Mouse (Mus musculus): Measurements from ENCODE around the gene Qser1. TPM values are rescaled to one million over a fixed set of nuclear protein-coding genes. Genes with fewer than 3 reads are reported as not detected.

Gene Qser1
- polyA plus RNA-seq, 1 experiment from 2014 or later, result 6.9 TPM

DNA sequence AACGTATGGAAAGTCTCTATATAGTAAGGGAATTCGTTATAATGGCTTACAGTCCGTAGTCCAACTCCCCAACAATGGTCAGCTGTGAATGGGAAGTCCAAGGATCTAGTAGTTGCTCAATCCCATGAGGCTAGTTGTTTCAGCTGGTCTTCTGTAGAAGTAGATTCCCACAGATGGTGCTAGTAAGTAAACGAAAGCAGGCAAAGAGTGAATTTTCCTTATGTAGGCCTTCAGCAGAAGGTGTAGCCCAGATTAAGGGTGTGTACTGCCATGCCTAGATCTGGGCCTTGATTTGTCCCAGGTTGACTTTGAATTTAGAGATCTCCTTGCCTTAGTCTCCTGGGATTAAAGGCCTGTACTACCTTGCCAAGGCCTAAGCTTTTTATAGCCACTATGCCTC lies 100.3 kb downstream of the Qser1 start, which contains the start of gene Pin1rt1:
Pin1rt1 (minus strand) TSS at position 101 of the 400 bp plus-strand sequence.
- Histone ChIP-seq H3K4me2 (ENCODE audit: low read length) (no peak within 1 kb of the TSS), H3K4me3 (replicated peaks; ENCODE audit: low read depth, low read length) (no peak within 1 kb of the TSS), H3K27me3 (ENCODE audit: insufficient read depth, low read length) (no peaks in the 10 kb centered on the region), H3K36me3 (ENCODE audit: insufficient read depth, low read length) (no peaks in the 10 kb centered on the region), H3K9ac (ENCODE audit: low read depth, low read length) (no peak within 1 kb of the TSS), H3K27ac (no peak within 1 kb of the TSS), H3K4me1 (replicated peaks; ENCODE audit: insufficient read depth, low read length) (no peaks in the 10 kb centered on the region), H3K9me3 (replicated peaks; ENCODE audit: low read length) (no peaks in the 10 kb centered on the region)
- TF ChIP-seq CTCF (IDR thresholded peaks at IDR 0.05; ENCODE audit: low read depth), result no peak
- DNase-seq (ENCODE audit: low spot score) (no peak), ATAC-seq (replicated peaks; ENCODE audit: low FRiP score, low read depth) (no peak)
- 98% methylated on average over 4 of the region's 4 CpGs for WGBS

DNA sequence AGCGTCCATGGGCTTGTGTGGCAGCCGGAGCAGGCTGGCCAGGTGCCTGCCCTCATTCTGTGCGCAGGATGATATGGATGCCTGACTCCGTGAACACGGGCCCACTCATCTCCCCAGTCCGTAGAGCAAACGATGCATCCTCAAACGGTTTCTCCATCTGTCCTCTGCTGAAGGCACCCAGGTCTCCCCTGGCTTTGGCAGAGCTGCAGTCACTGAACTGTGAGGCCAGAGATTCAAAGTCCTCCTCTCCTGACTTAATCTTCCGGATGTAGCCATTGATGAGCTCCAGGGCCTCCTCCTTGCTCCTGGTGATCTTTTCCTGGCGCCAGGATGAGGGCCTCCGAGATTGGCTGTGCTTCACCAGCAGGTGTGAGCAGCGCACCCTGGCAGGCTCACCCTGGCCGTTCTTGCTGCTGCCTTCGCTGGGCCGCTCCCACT lies 102.3 kb downstream of the Qser1 start:
- ATAC-seq (replicated peaks; ENCODE audit: low FRiP score, low read depth) (no peak), DNase-seq (ENCODE audit: low spot score) (no peak)
- Histone ChIP-seq H3K4me2 (ENCODE audit: low read length) (no peak overlapping the region), H3K9ac (ENCODE audit: low read depth, low read length) (no peak overlapping the region), H3K4me1 (replicated peaks; ENCODE audit: insufficient read depth, low read length) (no peaks in the 10 kb centered on the region), H3K4me3 (replicated peaks; ENCODE audit: low read depth, low read length) (no peak overlapping the region), H3K27ac (no peak overlapping the region), H3K9me3 (replicated peaks; ENCODE audit: low read length) (no peaks in the 10 kb centered on the region), H3K27me3 (ENCODE audit: insufficient read depth, low read length) (no peaks in the 10 kb centered on the region), H3K36me3 (ENCODE audit: insufficient read depth, low read length) (no peaks in the 10 kb centered on the region)
- 34% methylated on average over 15 of the region's 15 CpGs for WGBS
- TF ChIP-seq CTCF (IDR thresholded peaks at IDR 0.05; ENCODE audit: low read depth), result no peak

DNA sequence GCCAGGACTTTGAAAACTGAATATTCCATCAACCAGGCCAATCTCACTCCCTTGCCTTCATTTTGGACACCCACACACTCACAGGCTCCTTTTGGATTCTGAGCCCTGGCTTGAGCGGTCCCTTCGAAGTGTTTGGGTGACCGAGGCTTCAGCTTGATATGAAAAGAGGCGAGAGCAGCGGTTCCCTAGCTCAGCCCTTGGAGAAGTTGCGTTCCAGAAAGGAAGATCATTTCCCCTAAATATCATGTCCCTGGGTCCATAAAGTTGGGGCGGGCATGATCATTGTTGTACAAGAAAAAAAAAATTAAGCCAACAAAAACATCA lies 104.1 kb downstream of the Qser1 start:
- H3K27ac ChIP-seq, result peak overlapping the region; percentile 87
- H3K27me3 ChIP-seq (ENCODE audit: insufficient read depth, low read length), result no peaks in the 10 kb centered on the region
- TF ChIP-seq CTCF (IDR thresholded peaks at IDR 0.05; ENCODE audit: low read depth), result no peak
- H3K4me2 ChIP-seq (ENCODE audit: low read length), result peak overlapping the region; percentile 80
- H3K4me3 ChIP-seq (replicated peaks; ENCODE audit: low read depth, low read length), result peak overlapping the region; percentile 88
- DNase-seq (ENCODE audit: low spot score) (peak; percentile 69), ATAC-seq (replicated peaks; ENCODE audit: low FRiP score, low read depth) (no peak; the same call in 1 of the 2 replicates)
- no peaks in the 10 kb centered on the region for H3K9me3 ChIP-seq (replicated peaks; ENCODE audit: low read length)
- H3K9ac ChIP-seq (ENCODE audit: low read depth, low read length), result peak overlapping the region; percentile 81
- WGBS, result under 1% methylated on average over 7 of the region's 7 CpGs
- no peaks in the 10 kb centered on the region for H3K4me1 ChIP-seq (replicated peaks; ENCODE audit: insufficient read depth, low read length)
- H3K36me3 ChIP-seq (ENCODE audit: insufficient read depth, low read length), result peaks cover 2% of the 10 kb centered on the region; the same call in 1 of the 2 replicates

DNA sequence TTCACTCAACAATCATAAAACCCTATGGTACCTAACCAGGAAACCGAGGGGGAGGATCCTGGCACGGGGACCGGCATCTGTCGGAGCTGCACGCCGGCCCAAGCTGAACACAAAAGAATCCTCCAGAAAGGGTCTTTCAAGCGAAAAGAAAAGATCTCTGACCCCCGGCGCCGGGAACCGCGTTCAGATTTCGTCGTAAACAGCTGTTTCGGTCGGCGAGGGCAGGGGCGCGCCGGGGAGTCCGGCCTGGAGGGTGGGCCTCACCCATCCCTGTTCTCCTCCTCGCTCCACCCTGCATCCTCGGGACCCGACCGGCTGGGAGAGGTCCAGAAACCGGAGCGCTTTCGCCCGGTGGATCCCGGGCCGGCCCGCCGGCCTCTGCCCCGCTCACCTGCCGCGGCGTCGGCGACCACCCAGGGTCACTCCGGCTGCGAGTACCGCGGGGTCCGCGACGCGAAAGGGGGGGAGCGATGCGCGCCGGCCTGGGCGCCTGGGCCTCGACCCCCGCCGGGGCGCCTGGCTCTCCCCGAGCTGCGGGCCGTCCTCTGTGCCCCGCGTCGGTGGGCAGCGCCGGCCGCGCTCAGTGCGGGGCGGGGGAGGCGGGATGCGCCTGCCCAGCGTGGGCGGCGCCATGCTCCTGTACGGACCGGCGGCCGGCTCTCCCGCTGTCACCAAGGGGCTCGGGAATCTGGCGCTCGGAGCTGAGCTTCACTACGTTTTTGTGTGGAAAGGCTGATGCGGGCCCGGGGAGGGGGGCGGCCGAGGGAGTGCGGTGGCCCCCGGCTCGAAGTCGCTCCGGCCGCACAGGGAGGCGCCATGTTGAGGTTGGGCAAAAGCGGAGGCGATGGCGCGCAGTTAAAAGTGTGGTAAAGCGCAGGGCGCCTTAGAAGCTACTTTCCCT lies 104.7 kb downstream of the Qser1 start, which contains the start of gene Tcp11l1:
Tcp11l1 (minus strand) TSS at position 585 of the 901 bp plus-strand sequence.
- peak within 1 kb of the TSS; percentile 81 for H3K9ac ChIP-seq (ENCODE audit: low read depth, low read length)
- H3K4me3 ChIP-seq (replicated peaks; ENCODE audit: low read depth, low read length), result peak within 1 kb of the TSS; percentile 88
- no peaks in the 10 kb centered on the region for H3K27me3 ChIP-seq (ENCODE audit: insufficient read depth, low read length)
- H3K4me1 ChIP-seq (replicated peaks; ENCODE audit: insufficient read depth, low read length), result no peaks in the 10 kb centered on the region
- WGBS, result under 1% methylated on average over 84 of the region's 99 CpGs
- peak within 1 kb of the TSS; percentile 87 for H3K27ac ChIP-seq
- H3K36me3 ChIP-seq (ENCODE audit: insufficient read depth, low read length), result peaks cover 2% of the 10 kb centered on the region; the same call in 1 of the 2 replicates
- DNase-seq (ENCODE audit: low spot score), result peak; percentile 47
- peak; percentile 87 for ATAC-seq (replicated peaks; ENCODE audit: low FRiP score, low read depth)
- peak within 1 kb of the TSS; percentile 80 for H3K4me2 ChIP-seq (ENCODE audit: low read length)
- TF ChIP-seq CTCF (IDR thresholded peaks at IDR 0.05; ENCODE audit: low read depth), result no peak
- H3K9me3 ChIP-seq (replicated peaks; ENCODE audit: low read length), result no peaks in the 10 kb centered on the region

DNA sequence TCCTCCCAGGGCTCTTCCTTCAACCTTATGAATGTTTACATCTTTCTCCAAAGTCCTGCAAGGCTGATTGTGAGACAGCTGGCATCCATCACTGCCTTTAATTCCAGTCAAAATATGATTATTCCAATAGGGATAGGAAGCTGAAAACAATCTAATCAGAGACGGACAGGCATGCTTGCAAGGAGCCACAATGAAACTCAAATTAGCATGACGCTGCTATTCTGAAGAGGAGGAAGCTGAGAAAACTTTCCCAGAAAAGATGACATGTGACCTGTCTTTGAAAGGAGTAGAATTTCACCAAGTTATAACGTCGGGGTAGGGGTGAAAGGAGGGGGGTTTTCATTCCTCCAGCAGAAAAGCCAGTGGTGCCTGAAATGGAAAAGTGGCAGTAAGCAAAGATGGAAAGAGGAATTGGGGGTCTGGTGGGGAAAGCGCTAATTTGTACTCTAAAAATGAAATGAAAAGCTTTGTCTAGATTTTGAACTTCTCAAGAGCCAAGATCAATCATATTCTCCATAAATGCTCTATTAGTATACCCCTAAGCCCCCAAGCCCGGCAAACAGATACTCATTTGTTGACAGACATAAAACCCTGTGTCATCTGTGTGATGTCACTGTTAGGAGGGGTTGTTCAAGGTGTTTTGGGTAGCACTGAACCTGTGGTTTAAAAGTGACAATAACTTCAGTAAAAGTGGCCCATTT lies 105.7 kb downstream of the Qser1 start:
- peak overlapping the region; percentile 88 for H3K4me3 ChIP-seq (replicated peaks; ENCODE audit: low read depth, low read length)
- WGBS, result 23% methylated on average over 6 of the region's 6 CpGs
- H3K9me3 ChIP-seq (replicated peaks; ENCODE audit: low read length), result no peaks in the 10 kb centered on the region
- no peaks in the 10 kb centered on the region for H3K4me1 ChIP-seq (replicated peaks; ENCODE audit: insufficient read depth, low read length)
- H3K9ac ChIP-seq (ENCODE audit: low read depth, low read length), result no peak overlapping the region
- no peak for TF ChIP-seq CTCF (IDR thresholded peaks at IDR 0.05; ENCODE audit: low read depth)
- H3K36me3 ChIP-seq (ENCODE audit: insufficient read depth, low read length), result peaks cover 2% of the 10 kb centered on the region; the same call in 1 of the 2 replicates
- ATAC-seq (replicated peaks; ENCODE audit: low FRiP score, low read depth), result no peak
- peak overlapping the region; percentile 48; the same call in 1 of the 2 replicates for H3K27ac ChIP-seq
- H3K4me2 ChIP-seq (ENCODE audit: low read length), result peak overlapping the region; percentile 80
- H3K27me3 ChIP-seq (ENCODE audit: insufficient read depth, low read length), result no peaks in the 10 kb centered on the region
- peak; percentile 50 for DNase-seq (ENCODE audit: low spot score)

DNA sequence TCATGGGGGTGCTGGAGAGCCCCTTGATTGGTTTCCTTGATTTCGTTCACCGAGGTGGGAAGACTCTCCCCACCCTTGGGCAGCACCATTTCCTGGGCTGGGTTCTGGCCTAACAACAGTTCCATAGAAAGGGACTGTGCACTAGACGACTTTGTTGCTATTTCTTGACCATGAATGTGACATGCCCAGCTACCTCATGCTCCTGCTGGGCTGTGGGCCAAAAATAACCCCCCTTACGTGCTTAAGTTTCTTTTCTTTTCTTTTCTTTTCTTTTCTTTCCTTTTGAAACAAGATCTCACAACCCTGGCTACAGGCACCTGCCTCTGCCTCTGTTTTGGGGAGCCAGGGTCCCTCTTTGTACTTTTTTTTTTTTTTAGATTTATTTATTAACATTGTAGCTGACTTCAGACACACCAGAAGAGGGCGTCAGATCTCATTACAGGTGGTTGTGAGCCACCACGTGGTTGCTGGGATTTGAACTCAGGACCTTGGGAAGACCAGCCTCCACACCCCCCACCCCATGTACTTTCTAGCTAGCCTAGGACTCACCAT lies 106.7 kb downstream of the Qser1 start:
- whole genome bisulfite sequencing, result 58% methylated on average over 6 of the region's 6 CpGs
- DNase-seq (ENCODE audit: low spot score) (no peak), ATAC-seq (replicated peaks; ENCODE audit: low FRiP score, low read depth) (no peak)
- Histone ChIP-seq H3K27me3 (ENCODE audit: insufficient read depth, low read length) (no peaks in the 10 kb centered on the region), H3K4me1 (replicated peaks; ENCODE audit: insufficient read depth, low read length) (no peaks in the 10 kb centered on the region), H3K27ac (no peak overlapping the region), H3K36me3 (ENCODE audit: insufficient read depth, low read length) (peaks cover 2% of the 10 kb centered on the region; the same call in 1 of the 2 replicates), H3K4me2 (ENCODE audit: low read length) (no peak overlapping the region), H3K9me3 (replicated peaks; ENCODE audit: low read length) (no peaks in the 10 kb centered on the region), H3K4me3 (replicated peaks; ENCODE audit: low read depth, low read length) (no peak overlapping the region), H3K9ac (ENCODE audit: low read depth, low read length) (no peak overlapping the region)
- no peak for TF ChIP-seq CTCF (IDR thresholded peaks at IDR 0.05; ENCODE audit: low read depth)

Other genes with a start within 250 kb of the Qser1 start
- gene Cstf3, start 226.2 kb downstream of the Qser1 start, polyA plus RNA-seq (2015; fragmentation: Nextera tagmentation; extraction: Ambion mirVana), result 42.8 and 48.3 TPM in 2 replicates
- 35.3 and 37.8 TPM in 2 replicates for gene Tcp11l1, start 104.6 kb downstream of the Qser1 start, polyA plus RNA-seq (2015; fragmentation: Nextera tagmentation; extraction: Ambion mirVana)
- gene Pin1rt1, start 100.4 kb downstream of the Qser1 start, polyA plus RNA-seq (2015; fragmentation: Nextera tagmentation; extraction: Ambion mirVana), result not detected in 2 replicates
- gene Depdc7, start 73.9 kb downstream of the Qser1 start, polyA plus RNA-seq (2015; fragmentation: Nextera tagmentation; extraction: Ambion mirVana), result 27.5 and 27.6 TPM in 2 replicates
- 1.5 and 1.7 TPM in 2 replicates for gene Prrg4, start 33.1 kb upstream of the Qser1 start, polyA plus RNA-seq (2015; fragmentation: Nextera tagmentation; extraction: Ambion mirVana)
- 9.1 and 12.6 TPM in 2 replicates for gene Ccdc73, start 51.0 kb upstream of the Qser1 start, polyA plus RNA-seq (2015; fragmentation: Nextera tagmentation; extraction: Ambion mirVana)
- 401 and 416 TPM in 2 replicates for gene Eif3m, start 200.3 kb upstream of the Qser1 start, polyA plus RNA-seq (2015; fragmentation: Nextera tagmentation; extraction: Ambion mirVana)